27 mouse cellular contexts compared by ENCODE assay signal in the genomic region with DNA sequence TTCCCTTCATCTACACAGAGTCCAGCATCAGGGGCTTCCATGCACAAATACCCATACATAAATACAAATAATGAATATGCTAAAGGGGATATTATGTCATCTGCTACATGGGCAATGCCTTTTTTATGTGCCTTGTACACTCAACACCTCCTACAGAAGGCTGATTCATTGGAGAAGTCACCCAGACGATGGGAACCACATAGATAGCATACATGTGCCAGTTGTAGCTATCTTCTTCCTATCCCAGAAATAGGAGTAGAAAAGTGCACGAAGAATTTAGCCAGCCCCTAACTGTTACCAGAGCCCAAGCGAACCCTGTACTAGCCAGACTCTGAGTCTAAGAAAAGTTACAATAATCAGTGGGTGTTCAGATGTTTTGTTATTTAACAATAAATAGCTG. TPM values are rescaled to one million over a fixed set of nuclear protein-coding genes. Genes with fewer than 3 reads are reported as not detected.
DNase-seq lines count a peak whose midpoint lies in the region; ATAC-seq and TF ChIP-seq lines count a peak whose summit lies in the region.
"Had no signal": no experiment of that assay in that cellular context is flagged by ENCODE, and none has a peak within 500 bp of the region (broad histone marks: within the 10 kb centered on the region; RNA-seq: fewer than 3 reads in every experiment).

No protein-coding gene starts in this region.

- no peak overlapping the region for H3K4me3 ChIP-seq in left cerebral cortex, adult 2 months
- H3K4me3 ChIP-seq: embryonic facial prominence, embryonic 13.5 days; embryonic facial prominence, embryonic 15.5 days; erythroblast, embryonic 14.5 days; forebrain, embryonic 10.5 days; forebrain, embryonic 12.5 days had no signal

- intact Hi-C loops in left cerebral cortex, adult 2 months (cut with DNase I) = no loop called here

- peak overlapping the region; percentile 60 for H3K27ac ChIP-seq in left cerebral cortex, adult 2 months
- H3K27ac ChIP-seq: embryonic facial prominence, embryonic 13.5 days; embryonic facial prominence, embryonic 15.5 days; forebrain, embryonic 10.5 days; forebrain, embryonic 12.5 days had no signal

- no peak for DNase-seq in frontal cortex, postnatal 10 days (ENCODE audit: low spot score in 2 of 2)
- no peak for DNase-seq in left cerebral cortex, adult 2 months (ENCODE audit: extremely low spot score in 1 of 2, low spot score in 2 of 2)
- DNase-seq in left cerebral cortex, adult 8-10 months (ENCODE audit: low spot score in 2 of 2) = no peak
- peak; percentile 15 for DNase-seq in right cerebral cortex, postnatal 25 days
- DNase-seq in right cerebral cortex, adult 2 months (ENCODE audit: low spot score in 2 of 2) = no peak
- no peak for DNase-seq in kidney, postnatal 4 days
- DNase-seq: adrenal gland, adult 8-10 months; adrenal gland, postnatal 14 days; adrenal gland, postnatal 36 days; B cell, adult 2 months; cerebellum, adult 11 months; cerebellum, adult 18-20 months; cerebellum, adult 8-10 months; cerebellum, adult 9-11 months; cerebellum, postnatal 14 days; cerebellum, postnatal 36 days; embryo, embryonic 11 days had no signal

- no peak for TF ChIP-seq CTCF in left cerebral cortex, adult 2 months (IDR thresholded peaks at IDR 0.05)

- peak; percentile 93 for ATAC-seq in frontal cortex, adult (ENCODE audit: low TSS enrichment)
- ATAC-seq: activated CD4-positive, CD25-positive, alpha-beta regulatory T cell, adult 4 months; CD4-positive, CD25-positive, alpha-beta regulatory T cell, adult 4 months; forebrain, embryonic 14.5 days; Patski had no signal

RNA-seq across cellular contexts. Expression of a gene that starts 20.9 kb away (rescaled TPM):
- 100 to 1,000 TPM; 339 to 400 TPM for total RNA-seq in left cerebral cortex, adult 2 months (2021)
- 100 to 1,000 TPM; 388 to 418 (median 397) TPM for total RNA-seq in left cerebral cortex, adult 8-10 months (2022)

RNA-seq across cellular contexts. Expression of a gene that starts 21.2 kb away (rescaled TPM):
- 100 to 1,000 TPM in 1 of 2 experiments, 10 to 100 TPM in 1; 97.0 to 107 TPM for total RNA-seq in left cerebral cortex, adult 2 months (2021)
- 10 to 100 TPM; 81.8 to 98.4 (median 95.8) TPM for total RNA-seq in left cerebral cortex, adult 8-10 months (2022)

RNA-seq across cellular contexts. Expression of a gene that starts 39.5 kb away (rescaled TPM):
- 100 to 1,000 TPM; 119 to 123 TPM for total RNA-seq in left cerebral cortex, adult 2 months (2021)
- 100 to 1,000 TPM; 111 to 132 (median 115) TPM for total RNA-seq in left cerebral cortex, adult 8-10 months (2022)

RNA-seq across cellular contexts. Expression of a gene that starts 53.2 kb away (rescaled TPM):
- 10 to 100 TPM; 74.2 to 97.1 TPM for total RNA-seq in left cerebral cortex, adult 2 months (2021)
- 100 to 1,000 TPM in 2 of 4 experiments, 10 to 100 TPM in 2; 95.3 to 114 (median 105) TPM for total RNA-seq in left cerebral cortex, adult 8-10 months (2022)
